Comparison of ENCODE assay signal across 8 mouse cellular contexts in the genomic region with DNA sequence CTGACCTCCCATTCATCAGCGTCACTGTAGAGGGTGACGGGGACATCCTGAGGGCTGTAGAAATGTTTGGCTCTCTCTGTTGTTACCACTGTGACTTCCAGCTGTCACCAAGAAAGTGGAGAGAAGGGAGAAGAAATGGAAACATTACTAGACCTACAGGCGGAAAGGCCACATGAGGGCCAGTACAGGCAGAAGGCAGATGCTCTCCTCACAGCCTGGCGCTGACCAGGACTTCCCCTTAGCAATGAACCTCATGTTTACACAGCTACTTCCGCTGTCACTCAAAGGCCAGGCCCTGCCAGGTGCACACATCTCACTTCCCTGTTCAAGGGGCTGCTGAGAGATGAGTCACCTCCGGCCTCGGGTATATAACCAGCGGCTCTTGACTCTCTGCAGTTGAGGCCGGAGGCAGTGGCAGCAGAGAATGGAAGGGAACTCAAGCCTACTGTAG. TPM values are rescaled to one million over a fixed set of nuclear protein-coding genes. Genes with fewer than 3 reads are reported as not detected.
DNase-seq lines count a peak whose midpoint lies in the region; TF ChIP-seq lines count a peak whose summit lies in the region.

No protein-coding gene starts in this region.

- peaks cover 3% of the 10 kb centered on the region; the same call in 1 of the 2 replicates for H3K4me1 ChIP-seq in kidney, adult 2 months (ENCODE audit: control insufficient read depth, insufficient read depth, low read length)
- H3K4me1 ChIP-seq in lung, adult 2 months (ENCODE audit: control insufficient read depth, insufficient read depth, low read length) = peaks cover 16% of the 10 kb centered on the region

- TF ChIP-seq CTCF in kidney, adult 2 months (conservative IDR thresholded peaks at IDR 0.05; ENCODE audit: insufficient read depth, insufficient read length, low read depth, low read length) = no peak
- TF ChIP-seq CTCF in lung, adult 2 months (IDR thresholded peaks at IDR 0.05; ENCODE audit: insufficient read depth, low read length) = no peak

- no peak for TF ChIP-seq POLR2A in kidney, adult 2 months (IDR thresholded peaks at IDR 0.05; ENCODE audit: low read depth, low read length)
- TF ChIP-seq POLR2A in lung, adult 2 months (IDR thresholded peaks at IDR 0.05; ENCODE audit: borderline replicate concordance, extremely low read depth, low read depth, low read length) = peak; percentile 38; the same call in 1 of the 2 replicates

- no peak overlapping the region for H3K4me3 ChIP-seq in kidney, adult 2 months (ENCODE audit: insufficient read depth, low read depth, low read length)
- no peak overlapping the region for H3K4me3 ChIP-seq in lung, adult 2 months (replicated peaks; ENCODE audit: extremely low read depth, low read depth, low read length)

- intact Hi-C loops in left cerebral cortex, postnatal 10 days (cut with DNase I) = no loop called here
- intact Hi-C loops in left cerebral cortex, postnatal 4 days (cut with DNase I) = no loop called here

- no peaks in the 10 kb centered on the region for H3K27me3 ChIP-seq in kidney, adult 2 months (replicated peaks; ENCODE audit: control insufficient read depth, insufficient read depth, low read length)

- peak overlapping the region; percentile 67 for H3K27ac ChIP-seq in kidney, adult 2 months (ENCODE audit: insufficient read depth, low read depth, low read length)

- peak; percentile 47 to 79 for DNase-seq in left cerebral cortex, postnatal 10 days (ENCODE audit: extremely low spot score in 1 of 2, low spot score in 2 of 2)
- no peak for DNase-seq in left cerebral cortex, postnatal 4 days
- DNase-seq in adrenal gland, postnatal 36 days = peak; percentile 78 to 79
- peak; percentile 81 for DNase-seq in heart, adult 8-10 months (ENCODE audit: low spot score)
- peak; percentile 82 for DNase-seq in kidney, adult 2 months
- DNase-seq in lung, adult 2 months = peak; percentile 58
- peak; percentile 63 for DNase-seq in spleen, adult 12 weeks (ENCODE audit: low spot score)
- no peak for DNase-seq in cerebellum, adult 9-10 months

- no peaks in the 10 kb centered on the region for H3K36me3 ChIP-seq in kidney, adult 2 months (ENCODE audit: control insufficient read depth, insufficient read depth, low read length)

- WGBS in kidney, adult 2 months = 49% methylated on average over 9 of the region's 9 CpGs
- 8% methylated on average over 9 of the region's 9 CpGs for WGBS in lung, adult 2 months

RNA-seq across cellular contexts. Expression of gene Ppcdc, which starts 18.8 kb away (rescaled TPM):
- total RNA-seq in left cerebral cortex, postnatal 10 days (2021) = 10 to 100 TPM; 11.7 to 13.0 TPM
- 10 to 100 TPM; 12.9 to 14.6 TPM for total RNA-seq in left cerebral cortex, postnatal 4 days (2021)
- total RNA-seq in adrenal gland, postnatal 36 days (2021) = 10 to 100 TPM; 14.0 to 19.4 TPM
- total RNA-seq in heart, adult 8-10 months (2022) = 10 to 100 TPM in 2 of 4 experiments, 1 to 10 TPM in 2; 7.0 to 18.5 (median 9.7) TPM
- 45.4 and 57.9 TPM in 2 replicates for polyA plus RNA-seq in kidney, adult 2 months (2012; rRNA removed)
- polyA plus RNA-seq in lung, adult 2 months (2012; rRNA removed) = 30.8 and 36.1 TPM in 2 replicates

RNA-seq across cellular contexts. Expression of gene Scamp5, which starts 46.7 kb away (rescaled TPM):
- 100 to 1,000 TPM; 387 to 389 TPM for total RNA-seq in left cerebral cortex, postnatal 10 days (2021)
- 100 to 1,000 TPM; 251 to 281 TPM for total RNA-seq in left cerebral cortex, postnatal 4 days (2021)
- total RNA-seq in adrenal gland, postnatal 36 days (2021) = 10 to 100 TPM in 1 of 2 experiments, 1 to 10 TPM in 1; 8.4 to 12.3 TPM
- total RNA-seq in heart, adult 8-10 months (2022) = 1 to 10 TPM; 4.1 to 7.3 (median 6.5) TPM
- 76.4 and 83.5 TPM in 2 replicates for polyA plus RNA-seq in kidney, adult 2 months (2012; rRNA removed)
- polyA plus RNA-seq in lung, adult 2 months (2012; rRNA removed) = 10.9 and 12.0 TPM in 2 replicates

Comparison
In these comparisons a context has a peak if more than half of its experiments do, and no peak if none do; other contexts are left out.
1. DNase-seq: peak in left cerebral cortex, postnatal 10 days (2 of 2), adrenal gland, postnatal 36 days (2 of 2), heart, adult 8-10 months (single experiment), kidney, adult 2 months (single experiment), lung, adult 2 months (single experiment) and spleen, adult 12 weeks (single experiment); none in left cerebral cortex, postnatal 4 days (single experiment) and cerebellum, adult 9-10 months (single experiment).
2. RNA of gene Scamp5, which starts 46.7 kb away (total RNA-seq): 387 to 389 TPM in left cerebral cortex, postnatal 10 days and 251 to 281 TPM in left cerebral cortex, postnatal 4 days; 8.4 to 12.3 TPM in adrenal gland, postnatal 36 days and 4.1 to 7.3 TPM in heart, adult 8-10 months; every median in the first group is over 10 times any median in the second.